Mouse (Mus musculus): ENCODE results near the gene Btbd16. TPM values are rescaled to one million over a fixed set of nuclear protein-coding genes. Genes with fewer than 3 reads are reported as not detected.

The Btbd16 gene
- total RNA-seq, 2 experiments from 2014 or later, result 0.34 to 0.53 TPM

- intact Hi-C loops (cut with DNase I), result no loop called here
These were observed 80.9 kb downstream of the Btbd16 start for GRCm38 (mm10) chr7:130854684-130855292.

GRCm38 (mm10) chr7:130855681-130856080 lies 81.8 kb downstream of the Btbd16 start:
- intact Hi-C loops (cut with DNase I), result no loop called here
- no peak for DNase-seq (ENCODE audit: low spot score in 2 of 2)

More at GRCm38 (mm10) chr7:130854684-130855292, 80.9 kb downstream of the Btbd16 start:
- no peak for DNase-seq (ENCODE audit: low spot score in 2 of 2)

DNA sequence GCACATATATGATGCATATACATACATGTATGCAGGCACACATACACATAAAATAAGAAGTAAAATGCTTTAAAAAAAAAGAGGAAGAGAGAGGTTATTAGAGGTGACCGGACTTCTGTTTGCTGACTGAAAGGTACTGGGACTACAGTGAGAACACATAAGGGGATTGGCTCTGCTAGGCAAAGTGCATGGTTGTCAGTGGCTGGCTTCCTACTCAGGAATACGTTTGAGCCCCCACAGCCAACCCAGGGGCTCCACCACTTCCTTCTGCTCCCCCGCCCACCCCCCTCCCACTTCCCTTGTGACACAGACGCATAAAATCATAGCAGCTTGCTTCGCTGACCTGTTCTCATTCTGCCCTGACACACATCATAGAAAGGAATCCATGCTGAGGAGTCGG lies 84.1 kb downstream of the Btbd16 start:
- no peak for DNase-seq (ENCODE audit: low spot score in 2 of 2)

DNA sequence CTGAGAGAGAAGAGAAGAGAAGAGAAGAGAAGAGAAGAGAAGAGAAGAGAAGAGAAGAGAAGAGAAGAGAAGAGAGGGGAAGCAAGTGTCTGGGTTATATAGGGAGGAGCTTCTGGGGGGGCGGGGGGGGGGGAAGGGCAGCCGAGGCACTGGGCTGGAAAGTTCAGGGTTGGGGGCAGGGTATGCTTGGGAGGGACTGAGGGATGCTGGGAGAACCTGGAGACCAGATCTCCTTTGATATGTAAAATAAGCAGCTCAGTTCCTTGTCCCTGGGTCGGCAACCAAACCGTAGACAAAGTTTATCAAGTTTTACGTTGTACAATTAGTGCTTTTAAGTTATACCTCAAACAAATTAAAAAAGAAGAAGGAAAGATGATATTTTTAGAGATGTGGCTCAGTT lies 86.1 kb downstream of the Btbd16 start:
- intact Hi-C loops (cut with DNase I), result no loop called here
- DNase-seq (ENCODE audit: low spot score in 2 of 2), result no peak

More for the DNA sequence above, 84.1 kb downstream of the Btbd16 start:
- intact Hi-C loops (cut with DNase I), result no loop called here

DNA sequence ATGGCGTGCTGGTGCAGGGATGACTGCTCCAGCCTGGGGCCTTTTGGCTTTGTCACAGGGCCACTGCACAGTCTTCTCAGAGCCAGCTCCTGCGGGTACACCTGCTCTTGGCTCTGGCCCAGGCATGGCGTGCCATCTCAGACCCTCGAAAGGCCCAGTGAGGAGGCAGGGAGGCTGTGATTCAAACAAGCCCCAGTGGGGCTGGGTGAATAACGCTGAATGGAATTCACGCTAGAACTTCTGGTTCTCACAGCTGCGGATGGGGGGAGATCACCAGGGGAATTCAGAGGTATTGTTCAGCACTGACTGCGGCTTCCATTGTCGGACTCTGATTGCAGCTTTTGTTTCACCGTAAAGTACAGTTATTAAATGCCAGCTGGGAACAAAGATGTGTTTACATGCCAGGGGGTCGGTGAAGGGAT lies 86.9 kb downstream of the Btbd16 start:
- no peak for DNase-seq (ENCODE audit: low spot score in 2 of 2)
- intact Hi-C loops (cut with DNase I), result no loop called here

GRCm38 (mm10) chr7:130862501-130862900 lies 88.6 kb downstream of the Btbd16 start:
- DNase-seq (ENCODE audit: low spot score in 2 of 2), result no peak
- intact Hi-C loops (cut with DNase I), result no loop called here

DNA sequence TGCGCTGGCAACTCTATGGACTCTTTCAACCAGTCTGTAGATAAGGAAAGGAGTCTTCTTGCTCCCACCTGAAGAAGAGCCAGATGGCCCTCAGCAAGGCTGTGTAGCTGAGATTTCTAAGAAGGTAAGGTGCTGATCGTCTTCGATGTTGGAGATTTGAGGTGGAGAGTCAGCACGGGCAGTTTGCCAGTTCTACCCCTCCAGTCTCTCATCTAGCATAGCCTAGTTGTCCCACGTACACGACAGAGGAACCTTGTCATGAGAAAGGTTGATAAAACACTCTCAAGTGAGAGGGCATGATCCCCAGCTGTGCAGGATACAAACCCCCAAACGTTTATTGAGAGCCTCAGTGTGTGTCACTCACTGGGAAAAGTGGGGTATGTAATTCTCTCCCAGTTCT lies 90.8 kb downstream of the Btbd16 start:
- no peak for DNase-seq (ENCODE audit: low spot score in 2 of 2)
- intact Hi-C loops (cut with DNase I), result loop anchor here (5.0 kb wide), 1 partner anchor 38 kb away; no protein-coding TSS in a partner anchor

GRCm38 (mm10) chr7:130865613-130866591 lies 92.0 kb downstream of the Btbd16 start, which contains the start of gene Plekha1:
Plekha1 (plus strand) TSS chr7:130865756.
- intact Hi-C loops (cut with DNase I), result loop anchor here (5.0 kb wide), 1 partner anchor 36 kb away; no protein-coding TSS in a partner anchor
- peak; percentile 99 to 100 for DNase-seq (ENCODE audit: low spot score in 2 of 2)

- DNase-seq (ENCODE audit: low spot score in 2 of 2), result no peak
- intact Hi-C loops (cut with DNase I), result loop anchor here (5.0 kb wide), 1 partner anchor 36 kb away; no protein-coding TSS in a partner anchor
These were observed 92.8 kb downstream of the Btbd16 start for GRCm38 (mm10) chr7:130866640-130867039.

DNA sequence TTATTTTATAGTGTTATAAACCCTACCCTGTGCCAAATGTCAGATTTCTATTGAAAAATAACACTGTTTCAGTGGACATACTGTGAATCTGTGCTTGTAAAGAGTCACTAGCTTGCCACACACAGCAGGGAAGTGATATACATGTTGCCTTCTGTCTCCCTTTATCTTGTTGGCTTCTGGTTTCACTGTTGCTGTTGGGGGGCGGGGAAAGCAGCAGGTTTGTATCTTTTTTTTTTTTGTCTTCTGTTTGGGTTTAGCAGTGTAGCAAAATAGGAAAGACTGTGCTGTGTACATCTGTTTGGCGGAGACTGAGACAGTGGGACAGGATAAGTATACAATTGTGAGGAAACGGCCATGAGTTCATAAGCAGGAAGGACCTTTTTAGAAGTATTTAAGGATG lies 93.4 kb downstream of the Btbd16 start:
- intact Hi-C loops (cut with DNase I), result loop anchor here (5.0 kb wide), 1 partner anchor 35 kb away; no protein-coding TSS in a partner anchor
- no peak for DNase-seq (ENCODE audit: low spot score in 2 of 2)

Other genes with a start within 250 kb of the Btbd16 start
- 10 to 100 TPM; 31.9 to 34.9 TPM for gene Nsmce4a, start 201.0 kb upstream of the Btbd16 start, total RNA-seq (2021)
- gene Tacc2, start 196.6 kb upstream of the Btbd16 start, total RNA-seq (2021), result 10 to 100 TPM; 62.2 to 62.7 TPM
- 100 to 1,000 TPM in 1 of 2 experiments, 10 to 100 TPM in 1; 92.8 to 105 TPM for gene Plekha1, start 91.7 kb downstream of the Btbd16 start, total RNA-seq (2021)
- 100 to 1,000 TPM; 211 to 225 TPM for gene Htra1, start 162.0 kb downstream of the Btbd16 start, total RNA-seq (2021)

All from left cerebral cortex, postnatal 25 days (tissue).